32 mouse cellular contexts compared by ENCODE assay signal in the genomic region with DNA sequence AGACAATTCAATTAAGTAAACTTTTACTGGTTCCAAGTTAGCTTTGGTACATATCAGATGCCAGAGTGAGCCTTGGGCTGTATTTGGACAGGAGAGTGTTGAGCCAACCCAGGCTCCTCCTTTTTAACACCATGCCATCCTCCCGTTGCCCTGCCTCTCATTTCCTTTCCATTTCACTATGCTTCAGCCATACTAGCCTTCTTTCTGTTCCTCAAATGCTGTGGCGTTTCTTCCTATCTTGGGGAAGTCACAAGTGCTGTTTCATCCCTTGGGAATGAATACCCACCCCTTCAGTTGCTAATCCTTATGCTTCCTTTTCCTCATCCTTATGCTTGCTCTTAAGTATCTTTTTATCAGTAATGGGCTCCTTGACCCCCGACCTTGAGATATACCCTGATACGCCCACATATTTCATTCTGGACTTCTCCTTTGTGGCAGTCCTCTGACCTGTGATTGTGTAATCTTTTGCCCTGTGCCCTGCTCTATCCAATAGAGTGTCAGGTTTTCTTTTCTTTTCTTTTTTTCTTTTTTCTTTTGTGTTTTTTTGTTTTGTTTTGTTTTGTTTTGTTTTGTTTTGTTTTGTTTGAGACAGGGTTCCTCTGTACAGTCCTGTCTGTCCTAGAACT.
DNase-seq lines count a peak whose midpoint lies in the region; ATAC-seq and TF ChIP-seq lines count a peak whose summit lies in the region.
"Had no signal": no experiment of that assay in that cellular context is flagged by ENCODE, and none has a peak within 500 bp of the region (broad histone marks: within the 10 kb centered on the region; RNA-seq: fewer than 3 reads in every experiment).

No protein-coding gene starts in this region.

- no peaks in the 10 kb centered on the region for H3K79me2 ChIP-seq in liver, adult 2 months (ENCODE audit: control insufficient read depth, insufficient read depth, low read length)

- no peak overlapping the region for H3K4me3 ChIP-seq in liver, adult 2 months (ENCODE audit: insufficient read depth, low read depth, low read length)
- H3K4me3 ChIP-seq: erythroblast, embryonic 14.5 days; forebrain, embryonic 12.5 days; hindbrain, embryonic 13.5 days; layer of hippocampus, adult 2 months; left cerebral cortex, adult 2 months; limb, embryonic 12.5 days; liver, embryonic 12.5 days; midbrain, embryonic 10.5 days; midbrain, embryonic 15.5 days; myocyte; neural tube, embryonic 12.5 days had no signal

- no peaks in the 10 kb centered on the region for H3K27me3 ChIP-seq in liver, adult 2 months (ENCODE audit: control insufficient read depth, insufficient read depth, low read length)
- H3K27me3 ChIP-seq: forebrain, embryonic 12.5 days; hindbrain, embryonic 13.5 days; limb, embryonic 12.5 days; liver, embryonic 12.5 days; midbrain, embryonic 15.5 days; neural tube, embryonic 12.5 days had no signal

- no peak for TF ChIP-seq POLR2A in liver, adult 2 months (IDR thresholded peaks at IDR 0.05; ENCODE audit: extremely low read depth, insufficient read depth, low read length)

- DNase-seq in liver, adult 2 months (ENCODE audit: extremely low read depth, low read depth, low spot score): peak; percentile 46
- no peak for DNase-seq in liver
- peak; percentile 41 for DNase-seq in A20 (ENCODE audit: low read depth, low spot score)
- DNase-seq in spleen, postnatal 10 days (ENCODE audit: low spot score in 2 of 2): no peak
- no peak for DNase-seq in adrenal gland, adult 18-20 months (ENCODE audit: low spot score in 2 of 2)
- DNase-seq in cerebellum, adult 8-10 months: no peak
- DNase-seq: adrenal gland, postnatal 10 days; B cell, adult 2 months; cerebellum, adult 11 months; cerebellum, adult 9-11 months; forebrain, postnatal 0 days; gastrocnemius, postnatal 10 days; heart, adult 11 months; heart, postnatal 4 days; kidney, adult 11 months; kidney, postnatal 36 days; liver, postnatal 0 days; thymus, postnatal 4 days had no signal

- H3K4me1 ChIP-seq in liver, adult 2 months (ENCODE audit: control insufficient read depth, insufficient read depth, low read length): peaks cover 2% of the 10 kb centered on the region; the same call in 1 of the 2 replicates
- H3K4me1 ChIP-seq: forebrain, embryonic 12.5 days; hindbrain, embryonic 13.5 days; limb, embryonic 12.5 days; liver, embryonic 12.5 days; midbrain, embryonic 10.5 days; midbrain, embryonic 15.5 days; neural tube, embryonic 12.5 days had no signal

- no peaks in the 10 kb centered on the region for H3K36me3 ChIP-seq in liver, adult 2 months (ENCODE audit: control insufficient read depth, insufficient read depth, low read length)
- H3K36me3 ChIP-seq: forebrain, embryonic 12.5 days; hindbrain, embryonic 13.5 days; limb, embryonic 12.5 days; liver, embryonic 12.5 days; midbrain, embryonic 10.5 days; midbrain, embryonic 15.5 days; neural tube, embryonic 12.5 days had no signal

- H3K27ac ChIP-seq in liver, adult 2 months (replicated peaks; ENCODE audit: insufficient read depth, low read depth, low read length): no peak overlapping the region
- H3K27ac ChIP-seq: forebrain, embryonic 12.5 days; hindbrain, embryonic 13.5 days; layer of hippocampus, adult 2 months; left cerebral cortex, adult 2 months; limb, embryonic 12.5 days; liver, embryonic 12.5 days; midbrain, embryonic 10.5 days; midbrain, embryonic 15.5 days; neural tube, embryonic 12.5 days had no signal

- TF ChIP-seq CTCF in liver, adult 2 months (IDR thresholded peaks at IDR 0.05; ENCODE audit: low read depth, low read length): no peak

- 45% methylated on average over 4 of the region's 4 CpGs for WGBS in liver, adult 2 months

- no peak overlapping the region for H3K9ac ChIP-seq in liver, adult 2 months (ENCODE audit: low read depth, low read length)
- H3K9ac ChIP-seq: forebrain, embryonic 12.5 days; forebrain, postnatal 0 days; hindbrain, embryonic 13.5 days; limb, embryonic 12.5 days; liver, embryonic 12.5 days; liver, postnatal 0 days; midbrain, embryonic 15.5 days; neural tube, embryonic 12.5 days had no signal

- peak; percentile 96 for ATAC-seq in granulocyte monocyte progenitor cell, adult 5-6 weeks (replicated peaks; ENCODE audit: poor library complexity, severe bottlenecking)
- peak; percentile 79 for ATAC-seq in monocyte, adult 5-6 weeks (replicated peaks; ENCODE audit: insufficient number of reproducible peaks, low FRiP score, low TSS enrichment, poor library complexity, severe bottlenecking)
- ATAC-seq: activated CD4-positive, CD25-positive, alpha-beta regulatory T cell, adult 4 months; forebrain, postnatal 0 days; liver, embryonic 12.5 days; liver, postnatal 0 days; midbrain, embryonic 15.5 days had no signal

Comparison
In these comparisons a context has a peak if more than half of its experiments do, and no peak if none do; other contexts are left out.
1. DNase-seq: peak in liver, adult 2 months (single experiment) and A20 (single experiment); none in liver (single experiment), spleen, postnatal 10 days (0 of 2), adrenal gland, adult 18-20 months (0 of 2) and cerebellum, adult 8-10 months (single experiment).